Mouse (Mus musculus) liver, embryonic 16.5 days (tissue): ENCODE measurements around the gene Bex1. TPM values are rescaled to one million over a fixed set of nuclear protein-coding genes. Genes with fewer than 3 reads are reported as not detected.

Experiments
- ATAC-seq: fragments of 200-750 bp; cut with Nextera tagmentation; 2 replicates; pipeline ENCODE4 v1.8.0; 2017; ENCODE audit warnings: low read depth, mild to moderate bottlenecking, moderate number of reproducible peaks, moderate library complexity
- H3K27ac ChIP-seq: fragments of 300-500 bp; sonication (generic); 2 replicates; pipeline ENCODE4 v1.5.1; 2014; ENCODE audit warnings: mild to moderate bottlenecking, low read length
- H3K27me3 ChIP-seq: fragments of 300-500 bp; sonication (generic); 2 replicates; pipeline ENCODE4 v1.6.1; 2014; ENCODE audit warnings: low read depth, low read length, mixed read lengths; ENCODE audit not compliant: control insufficient read depth, insufficient read depth
- H3K36me3 ChIP-seq: fragments of 300-500 bp; sonication (generic); 2 replicates; pipeline ENCODE4 v1.6.1; 2014; ENCODE audit warnings: mild to moderate bottlenecking; ENCODE audit not compliant: control insufficient read depth, insufficient read depth
- H3K4me1 ChIP-seq: fragments of 300-500 bp; sonication (generic); 2 replicates; pipeline ENCODE4 v1.6.1; 2014; ENCODE audit warnings: low read depth, low read length, mixed read lengths; ENCODE audit not compliant: control insufficient read depth
- H3K4me2 ChIP-seq: fragments of 300-500 bp; sonication (generic); 2 replicates; pipeline ENCODE4 v1.6.1; 2014; ENCODE audit warnings: low read depth, low read length, mixed read lengths
- H3K4me3 ChIP-seq: fragments of 300-500 bp; sonication (generic); 2 replicates; pipeline ENCODE4 v1.5.1; 2014; ENCODE audit warnings: low read depth, mild to moderate bottlenecking, low read length
- H3K9ac ChIP-seq: fragments of 300-500 bp; sonication (generic); 2 replicates; pipeline ENCODE4 v1.6.1; 2014; ENCODE audit warnings: low read depth, low read length
- H3K9me3 ChIP-seq: fragments of 300-500 bp; sonication (generic); replicated peaks from 2 replicates; pipeline ENCODE4 v1.6.1; 2016; ENCODE audit warnings: low read length; ENCODE audit not compliant: control insufficient read depth
- WGBS: fragments of 180-500 bp; shearing (Covaris S2); extraction: QIAGEN DNeasy Blood & Tissue Kit; methylation state at CpG from one replicate; pipeline ENCODE4 v1.1.7; 2014; ENCODE audit not compliant: insufficient replicate concordance; 5-methylcytosine and 5-hydroxymethylcytosine counted together
- polyA plus RNA-seq: library from polyadenylated mRNA; unstranded; fragments of >200 nt; fragmentation: Nextera tagmentation; extraction: Ambion mirVana; gene quantifications from 2 replicates; pipeline ENCODE4 v1.2.1, GENCODE M21; 2015

Gene Bex1
- polyA plus RNA-seq, 1 experiment from 2014 or later = 205 TPM

DNA sequence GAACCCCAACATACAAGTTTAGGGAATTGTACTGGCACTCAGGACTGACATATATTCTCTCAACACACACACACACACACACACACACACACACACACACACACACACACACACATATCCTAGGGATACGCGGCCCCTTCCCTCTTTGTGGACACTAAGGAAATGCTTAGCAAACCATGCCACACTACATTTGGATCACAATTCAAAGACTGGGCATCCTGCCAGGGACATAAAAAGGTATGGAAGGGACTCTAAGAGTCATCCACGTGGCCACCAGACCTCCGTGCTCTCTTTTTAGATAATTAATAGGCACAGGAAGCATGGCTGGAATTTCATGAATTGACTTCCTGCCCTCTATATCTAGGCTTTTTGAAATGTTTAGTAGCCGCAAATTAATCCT lies 12.5 kb upstream of the Bex1 start:
- Histone ChIP-seq H3K36me3 (no peaks in the 10 kb centered on the region), H3K27me3 (no peaks in the 10 kb centered on the region), H3K9ac (no peak overlapping the region), H3K4me3 (no peak overlapping the region), H3K27ac (no peak overlapping the region), H3K4me2 (no peak overlapping the region), H3K4me1 (no peaks in the 10 kb centered on the region), H3K9me3 (no peaks in the 10 kb centered on the region)
- WGBS = 70% methylated on average over 5 of the region's 5 CpGs
- ATAC-seq = no peak

DNA sequence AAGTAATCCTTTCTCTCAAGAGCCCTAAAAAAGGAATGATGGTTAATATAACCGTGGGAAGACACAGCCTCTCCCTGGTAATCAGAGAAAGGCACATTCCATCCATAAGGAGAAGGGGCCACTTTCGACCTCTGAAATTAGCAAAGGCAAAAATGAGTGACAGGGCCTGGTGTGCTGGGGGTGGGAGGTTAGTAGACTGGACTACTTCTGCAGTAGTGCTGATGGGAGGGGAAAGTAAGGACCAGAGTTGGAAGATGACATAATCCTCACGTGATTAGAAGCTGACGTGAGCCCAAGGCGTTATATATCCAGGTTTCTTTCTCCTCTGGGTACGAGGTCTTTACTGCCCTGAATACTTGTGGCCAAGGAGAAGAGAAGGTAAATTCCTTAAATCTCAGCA lies 8.4 kb upstream of the Bex1 start:
- Histone ChIP-seq H3K27ac (no peak overlapping the region), H3K9ac (no peak overlapping the region), H3K36me3 (no peaks in the 10 kb centered on the region), H3K4me1 (no peaks in the 10 kb centered on the region), H3K27me3 (no peaks in the 10 kb centered on the region), H3K4me3 (no peak overlapping the region), H3K4me2 (no peak overlapping the region), H3K9me3 (no peaks in the 10 kb centered on the region)
- 58% methylated on average over 6 of the region's 6 CpGs for whole genome bisulfite sequencing
- ATAC-seq = no peak

DNA sequence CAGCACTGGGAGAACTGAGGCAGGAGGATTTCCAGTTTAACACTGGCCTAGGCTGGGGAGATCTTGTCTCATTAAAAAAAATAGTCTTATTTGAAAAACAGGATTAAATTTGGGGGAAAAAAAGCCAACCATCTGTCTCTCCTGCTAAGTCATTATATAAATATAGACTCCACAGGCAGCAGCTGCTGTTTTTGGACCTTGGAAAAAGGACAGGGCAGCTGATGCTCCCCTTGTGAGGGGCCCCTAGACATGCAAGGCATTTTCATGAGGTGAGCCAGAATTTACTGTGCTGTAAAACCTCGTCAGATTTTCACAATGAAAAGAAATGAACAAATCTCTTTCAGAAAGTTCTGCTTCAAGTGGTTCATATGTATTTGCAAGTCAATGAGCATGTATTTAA lies 990 bp upstream of the Bex1 start:
- Histone ChIP-seq H3K27me3 (no peaks in the 10 kb centered on the region; the same call in none of the 2 replicates), H3K4me3 (no peak overlapping the region), H3K9ac (no peak overlapping the region), H3K36me3 (no peaks in the 10 kb centered on the region), H3K4me2 (no peak overlapping the region), H3K9me3 (no peaks in the 10 kb centered on the region), H3K4me1 (no peaks in the 10 kb centered on the region), H3K27ac (no peak overlapping the region)
- WGBS = 33% methylated on average over 1 of the region's 1 CpGs
- no peak for ATAC-seq

DNA sequence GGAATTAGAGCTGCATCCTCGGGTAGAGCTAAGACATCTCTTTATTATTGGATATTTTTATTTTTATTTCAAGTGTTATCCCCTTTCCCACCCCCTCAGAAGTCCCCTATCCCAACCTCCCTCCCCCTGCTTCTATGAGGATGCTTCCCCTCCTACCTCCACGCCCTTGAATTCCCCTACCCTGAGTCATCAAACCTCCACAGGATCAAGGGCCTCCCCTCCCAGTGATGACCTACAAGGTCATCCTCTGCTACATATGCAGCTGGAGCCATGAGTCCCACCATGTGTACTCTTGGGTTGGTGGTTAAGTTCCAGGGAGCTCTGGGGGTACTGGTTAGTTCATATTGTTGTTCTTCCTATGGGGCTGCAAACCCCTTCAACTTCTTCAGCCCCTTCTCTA lies 1.9 kb downstream of the Bex1 start:
- H3K9ac ChIP-seq = no peak overlapping the region
- H3K27me3 ChIP-seq = no peaks in the 10 kb centered on the region; the same call in none of the 2 replicates
- H3K4me1 ChIP-seq = no peaks in the 10 kb centered on the region
- ATAC-seq = no peak
- H3K4me3 ChIP-seq = no peak overlapping the region
- 36% methylated on average over 2 of the region's 2 CpGs for WGBS
- no peak overlapping the region for H3K27ac ChIP-seq
- no peaks in the 10 kb centered on the region for H3K9me3 ChIP-seq
- H3K4me2 ChIP-seq = no peak overlapping the region
- H3K36me3 ChIP-seq = no peaks in the 10 kb centered on the region

DNA sequence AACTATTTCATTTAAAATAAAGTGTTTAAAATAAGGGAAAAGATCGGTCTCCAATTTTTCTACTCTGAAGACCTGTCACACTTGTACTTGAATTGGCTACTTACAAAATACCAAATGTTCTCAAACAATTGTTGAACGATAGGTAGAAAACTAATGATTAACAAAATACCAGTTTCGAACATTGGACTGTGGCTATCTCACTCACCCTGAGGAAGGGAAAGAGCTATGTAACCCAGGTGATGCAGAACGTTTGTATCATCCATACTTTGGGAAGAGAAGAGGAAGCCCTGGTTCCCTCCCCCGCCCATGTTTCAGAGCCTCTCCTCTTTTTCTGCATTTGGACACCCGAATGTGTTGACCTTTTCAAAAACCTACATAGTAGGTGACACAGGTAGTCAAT lies 10.9 kb downstream of the Bex1 start:
- no peak overlapping the region for H3K9ac ChIP-seq
- no peaks in the 10 kb centered on the region for H3K36me3 ChIP-seq
- no peak overlapping the region for H3K4me3 ChIP-seq
- WGBS = 58% methylated on average over 6 of the region's 6 CpGs
- ATAC-seq = peak; percentile 56
- H3K4me1 ChIP-seq = no peaks in the 10 kb centered on the region
- H3K27me3 ChIP-seq = no peaks in the 10 kb centered on the region; the same call in 1 of the 2 replicates
- H3K9me3 ChIP-seq = no peaks in the 10 kb centered on the region
- H3K4me2 ChIP-seq = no peak overlapping the region
- H3K27ac ChIP-seq = no peak overlapping the region

DNA sequence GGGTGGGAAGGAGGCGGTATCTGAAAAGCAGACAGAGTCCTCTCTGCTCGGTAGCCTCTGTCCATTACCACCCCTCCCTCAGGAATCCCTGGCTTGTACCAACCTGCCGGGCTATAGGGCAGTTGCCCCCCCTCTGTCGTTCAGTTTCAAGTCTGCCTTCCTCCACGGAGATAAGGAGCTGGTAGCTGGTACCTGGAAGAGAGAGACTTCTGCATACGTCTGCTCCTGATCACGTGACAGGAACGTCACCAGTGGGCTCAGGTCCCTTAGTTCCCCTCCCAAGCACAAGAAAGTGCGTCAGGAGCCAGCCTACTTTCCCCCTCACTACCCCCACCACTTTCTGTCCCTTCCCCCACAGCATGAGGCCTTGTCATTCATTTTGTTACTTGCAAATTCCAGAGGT lies 11.6 kb downstream of the Bex1 start, which contains the start of gene Tceal5:
Tceal5 (minus strand) TSS at position 213 of the 403 bp plus-strand sequence.
- Histone ChIP-seq H3K9me3 (no peaks in the 10 kb centered on the region), H3K36me3 (no peaks in the 10 kb centered on the region), H3K27me3 (no peaks in the 10 kb centered on the region; the same call in 1 of the 2 replicates), H3K4me2 (0 out of 2 replicates have a peak within 1 kb of the TSS, but pooled peaks have one; percentile 27), H3K4me1 (no peaks in the 10 kb centered on the region), H3K9ac (peak within 1 kb of the TSS; percentile 31; the same call in 1 of the 2 replicates), H3K27ac (peak within 1 kb of the TSS; percentile 55), H3K4me3 (peak within 1 kb of the TSS; percentile 42)
- ATAC-seq = peak; percentile 82
- WGBS = 19% methylated on average over 9 of the region's 9 CpGs

DNA sequence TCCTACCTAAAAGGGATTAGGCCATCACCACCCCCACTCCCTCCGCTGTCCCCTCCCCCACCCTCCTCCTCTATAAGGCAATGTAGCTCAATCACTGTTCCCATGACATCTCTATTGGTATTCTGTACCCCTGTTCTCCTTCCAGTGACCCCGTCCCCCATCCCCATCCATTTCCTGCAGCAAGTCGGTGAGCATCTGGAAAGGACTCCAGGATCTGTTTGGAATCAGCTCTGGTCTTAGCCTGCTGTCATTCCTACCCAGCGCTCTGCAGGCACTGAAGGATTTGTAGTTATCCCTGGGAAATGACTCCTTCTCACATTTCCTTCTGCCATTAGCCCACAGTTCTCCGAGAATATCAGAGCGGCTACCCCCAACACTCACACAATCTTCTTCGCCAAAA lies 12.1 kb downstream of the Bex1 start:
- Histone ChIP-seq H3K4me3 (peak overlapping the region; percentile 42), H3K9ac (peak overlapping the region; percentile 31; the same call in 1 of the 2 replicates), H3K4me2 (no peak overlapping the region), H3K36me3 (no peaks in the 10 kb centered on the region), H3K4me1 (no peaks in the 10 kb centered on the region), H3K9me3 (no peaks in the 10 kb centered on the region), H3K27ac (peak overlapping the region; percentile 26; the same call in 1 of the 2 replicates), H3K27me3 (no peaks in the 10 kb centered on the region; the same call in 1 of the 2 replicates)
- 21% methylated on average over 6 of the region's 7 CpGs for WGBS
- no peak for ATAC-seq

DNA sequence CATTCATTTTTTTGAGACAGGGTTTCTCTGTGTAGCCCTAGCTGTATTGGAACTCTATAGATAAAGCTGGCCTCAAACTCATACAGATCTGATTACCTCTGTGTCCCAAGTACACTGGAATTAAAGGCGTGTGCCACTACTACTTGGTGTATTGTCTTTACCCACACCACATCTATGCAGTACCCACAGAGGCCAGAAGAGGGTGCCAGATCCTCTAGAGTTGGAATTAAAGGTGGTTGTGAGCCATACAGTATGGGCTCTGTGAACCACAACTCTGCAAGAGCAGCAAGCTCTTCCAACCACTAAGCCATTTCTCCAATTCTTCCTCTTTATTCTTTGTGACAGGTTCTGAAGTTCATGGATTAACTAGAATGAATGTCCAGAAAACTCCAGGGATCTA lies 18.4 kb downstream of the Bex1 start:
- H3K27me3 ChIP-seq = no peaks in the 10 kb centered on the region; the same call in 1 of the 2 replicates
- no peak overlapping the region for H3K4me3 ChIP-seq
- no peak overlapping the region for H3K27ac ChIP-seq
- H3K36me3 ChIP-seq = no peaks in the 10 kb centered on the region
- WGBS = 31% methylated on average over 1 of the region's 1 CpGs
- H3K4me1 ChIP-seq = no peaks in the 10 kb centered on the region
- ATAC-seq = no peak
- no peak overlapping the region for H3K9ac ChIP-seq
- no peaks in the 10 kb centered on the region for H3K9me3 ChIP-seq
- H3K4me2 ChIP-seq = no peak overlapping the region

DNA sequence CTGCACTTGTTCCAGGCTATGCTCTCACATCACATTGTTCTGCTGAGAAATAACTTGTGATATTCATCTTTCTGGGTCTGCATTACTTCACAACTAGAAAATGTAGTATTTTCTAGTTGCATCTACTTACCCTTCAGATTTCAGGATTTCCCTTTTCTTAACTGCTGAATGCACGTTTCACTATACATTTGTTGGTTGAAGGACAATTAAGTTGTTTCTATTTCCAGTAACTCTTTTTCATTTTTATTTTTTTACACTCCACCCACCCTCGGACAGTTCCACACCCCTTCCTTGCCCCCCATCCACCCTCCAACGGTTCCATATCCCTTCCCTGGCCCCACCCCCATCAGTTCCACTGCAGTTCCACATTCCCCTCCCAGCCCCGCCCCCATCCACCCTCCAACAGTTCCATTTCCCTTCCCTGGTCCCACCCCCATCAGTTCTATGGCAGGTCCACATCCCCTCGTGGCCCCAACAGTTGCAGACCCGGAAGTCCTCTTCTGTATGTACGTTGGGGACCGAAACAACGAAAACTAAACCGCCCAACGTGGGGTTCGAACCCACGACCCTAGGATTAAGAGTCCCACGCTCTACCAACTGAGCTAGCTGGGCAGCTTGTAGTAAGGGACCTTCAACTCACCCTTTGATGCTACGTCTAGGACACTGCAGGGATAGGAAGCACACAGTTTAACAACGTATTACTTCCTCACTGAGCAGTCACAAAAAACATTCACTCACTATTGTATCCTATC lies 19.9 kb downstream of the Bex1 start:
- Histone ChIP-seq H3K9me3 (no peaks in the 10 kb centered on the region), H3K27me3 (no peaks in the 10 kb centered on the region; the same call in 1 of the 2 replicates), H3K4me1 (no peaks in the 10 kb centered on the region), H3K4me3 (no peak overlapping the region), H3K4me2 (no peak overlapping the region), H3K9ac (no peak overlapping the region), H3K36me3 (no peaks in the 10 kb centered on the region), H3K27ac (no peak overlapping the region)
- WGBS = 61% methylated on average over 16 of the region's 16 CpGs
- ATAC-seq = no peak
